Mouse (Mus musculus) E14TG2a.4 (cell line): Measurements from ENCODE around the gene C77080.

Experiments
- H3K27me3 ChIP-seq: 2 replicates; pipeline ENCODE4 v1.6.1; 2014; ENCODE audit warnings: low read length, control low read depth; ENCODE audit not compliant: insufficient read depth
- H3K36me3 ChIP-seq: 2 replicates; pipeline ENCODE4 v1.6.1; 2014; ENCODE audit warnings: low read length, control low read depth; ENCODE audit not compliant: insufficient read depth
- H3K4me1 ChIP-seq: replicated peaks from 2 replicates; pipeline ENCODE4 v1.6.1; 2014; ENCODE audit warnings: low read depth, low read length, control low read depth
- H3K4me3 ChIP-seq: replicated peaks from 2 replicates; pipeline ENCODE4 v1.5.1; 2014; ENCODE audit warnings: mild to moderate bottlenecking, low read length
- H3K9me3 ChIP-seq: 2 replicates; pipeline ENCODE4 v1.6.1; 2014; ENCODE audit warnings: low read length, control low read depth
- CTCF ChIP-seq: conservative IDR thresholded peaks from 2 replicates; pipeline ENCODE4 v1.5.1; 2014; ENCODE audit warnings: low read length
- NANOG ChIP-seq: IDR thresholded peaks from 2 replicates; pipeline ENCODE4 v1.6.1; 2014; ENCODE audit warnings: borderline replicate concordance, low read length, mixed read lengths
- POU5F1 ChIP-seq: IDR thresholded peaks from 2 replicates; pipeline ENCODE4 v1.6.1; 2014; ENCODE audit warnings: low read length, borderline replicate concordance

C77080 gene

GRCm38 (mm10) chr4:129206792-129207191 lies 54.4 kb downstream of the C77080 start:
- TF ChIP-seq NANOG (no peak), POU5F1 (no peak), CTCF (no peak)

DNA sequence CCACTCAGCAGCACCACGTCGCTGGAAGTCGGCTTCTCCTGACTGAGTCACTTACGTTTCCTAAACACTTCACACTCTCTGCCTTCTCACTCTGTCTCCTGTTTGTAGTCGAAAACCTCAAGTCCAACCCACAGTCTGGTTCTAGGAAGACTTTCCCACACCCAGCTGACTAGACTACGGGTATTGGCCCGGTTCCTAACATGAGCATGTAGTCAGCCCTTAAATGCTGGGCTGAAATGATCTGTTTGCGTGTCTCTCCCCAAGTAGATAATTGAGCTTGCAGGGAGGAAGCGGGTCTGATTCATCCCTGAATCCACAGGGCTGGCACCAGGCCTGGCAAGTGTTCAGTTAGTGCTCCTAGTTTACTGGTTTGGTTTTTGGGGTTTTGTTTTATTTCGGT lies 56.5 kb downstream of the C77080 start:
- no peaks in the 10 kb centered on the region for H3K9me3 ChIP-seq
- no peak overlapping the region for H3K4me3 ChIP-seq
- H3K4me1 ChIP-seq, result peaks cover 25% of the 10 kb centered on the region
- TF ChIP-seq CTCF (no peak), NANOG (no peak), POU5F1 (no peak)
- no peaks in the 10 kb centered on the region for H3K27me3 ChIP-seq
- peaks cover 93% of the 10 kb centered on the region for H3K36me3 ChIP-seq

More at GRCm38 (mm10) chr4:129206792-129207191, 54.4 kb downstream of the C77080 start:
- no peaks in the 10 kb centered on the region for H3K27me3 ChIP-seq
- no peaks in the 10 kb centered on the region for H3K9me3 ChIP-seq
- H3K4me3 ChIP-seq, result no peak overlapping the region
- peaks cover 20% of the 10 kb centered on the region for H3K4me1 ChIP-seq
- H3K36me3 ChIP-seq, result peaks cover 96% of the 10 kb centered on the region

GRCm38 (mm10) chr4:129197514-129197913 lies 63.7 kb downstream of the C77080 start:
- Histone ChIP-seq H3K27me3 (no peaks in the 10 kb centered on the region), H3K36me3 (peaks cover 86% of the 10 kb centered on the region), H3K4me3 (no peak overlapping the region), H3K4me1 (peaks cover 56% of the 10 kb centered on the region), H3K9me3 (no peaks in the 10 kb centered on the region)
- no peak for TF ChIP-seq POU5F1
- no peak for TF ChIP-seq CTCF
- no peak for TF ChIP-seq NANOG

DNA sequence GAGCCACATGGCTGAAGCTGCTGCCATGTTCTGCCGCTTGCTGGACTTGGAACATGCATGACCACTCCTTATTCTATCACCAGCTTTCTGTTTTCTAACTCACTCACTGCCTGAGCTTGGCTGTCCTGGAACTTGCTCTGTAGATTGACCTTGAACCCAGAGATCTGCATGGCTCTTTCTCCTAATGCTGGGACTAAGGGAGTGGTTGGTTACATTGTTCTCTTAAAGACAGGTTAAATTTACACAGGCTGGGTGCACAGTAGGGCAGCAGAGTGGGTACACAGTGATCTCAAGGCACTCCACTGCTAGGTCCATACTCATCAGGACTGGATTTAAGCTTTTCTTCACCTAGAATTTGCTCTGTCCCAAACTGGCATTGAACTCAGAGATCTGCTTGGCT lies 66.9 kb downstream of the C77080 start:
- no peak overlapping the region; the same call in 1 of the 2 replicates for H3K4me3 ChIP-seq
- TF ChIP-seq POU5F1, result no peak
- TF ChIP-seq NANOG, result peak; percentile 37; the same call in 1 of the 2 replicates
- H3K4me1 ChIP-seq, result peaks cover 66% of the 10 kb centered on the region
- no peaks in the 10 kb centered on the region for H3K9me3 ChIP-seq
- H3K36me3 ChIP-seq, result peaks cover 74% of the 10 kb centered on the region
- no peaks in the 10 kb centered on the region for H3K27me3 ChIP-seq

DNA sequence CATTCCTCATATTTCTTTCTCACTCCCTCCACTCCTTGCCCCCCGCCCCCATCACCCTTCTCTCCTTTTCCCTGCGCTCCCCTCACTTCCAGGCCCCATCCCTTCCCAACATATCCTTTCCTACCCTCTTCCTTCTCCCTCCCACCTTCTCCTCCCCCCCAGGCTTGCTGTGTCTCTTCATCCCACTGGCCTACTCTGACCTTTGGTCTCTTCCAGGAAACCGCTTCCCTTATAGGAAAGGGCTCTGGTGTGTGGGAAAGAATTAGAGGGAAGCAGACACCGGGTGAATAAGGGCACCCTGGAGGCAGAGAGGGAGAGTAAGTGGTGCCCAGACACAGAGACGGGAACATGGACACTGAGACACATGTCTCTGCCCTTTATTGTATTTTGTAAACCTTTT lies 69.5 kb downstream of the C77080 start:
- no peaks in the 10 kb centered on the region for H3K27me3 ChIP-seq
- peak overlapping the region; percentile 94 for H3K4me3 ChIP-seq
- H3K36me3 ChIP-seq, result peaks cover 55% of the 10 kb centered on the region
- H3K9me3 ChIP-seq, result no peaks in the 10 kb centered on the region
- peaks cover 71% of the 10 kb centered on the region for H3K4me1 ChIP-seq
- TF ChIP-seq CTCF (no peak), NANOG (no peak)

GRCm38 (mm10) chr4:129190538-129190937 lies 70.7 kb downstream of the C77080 start:
- no peaks in the 10 kb centered on the region for H3K9me3 ChIP-seq
- peaks cover 43% of the 10 kb centered on the region for H3K36me3 ChIP-seq
- peaks cover 60% of the 10 kb centered on the region for H3K4me1 ChIP-seq
- no peaks in the 10 kb centered on the region for H3K27me3 ChIP-seq
- peak overlapping the region; percentile 94 for H3K4me3 ChIP-seq
- TF ChIP-seq POU5F1 (no peak), CTCF (no peak), NANOG (no peak)

DNA sequence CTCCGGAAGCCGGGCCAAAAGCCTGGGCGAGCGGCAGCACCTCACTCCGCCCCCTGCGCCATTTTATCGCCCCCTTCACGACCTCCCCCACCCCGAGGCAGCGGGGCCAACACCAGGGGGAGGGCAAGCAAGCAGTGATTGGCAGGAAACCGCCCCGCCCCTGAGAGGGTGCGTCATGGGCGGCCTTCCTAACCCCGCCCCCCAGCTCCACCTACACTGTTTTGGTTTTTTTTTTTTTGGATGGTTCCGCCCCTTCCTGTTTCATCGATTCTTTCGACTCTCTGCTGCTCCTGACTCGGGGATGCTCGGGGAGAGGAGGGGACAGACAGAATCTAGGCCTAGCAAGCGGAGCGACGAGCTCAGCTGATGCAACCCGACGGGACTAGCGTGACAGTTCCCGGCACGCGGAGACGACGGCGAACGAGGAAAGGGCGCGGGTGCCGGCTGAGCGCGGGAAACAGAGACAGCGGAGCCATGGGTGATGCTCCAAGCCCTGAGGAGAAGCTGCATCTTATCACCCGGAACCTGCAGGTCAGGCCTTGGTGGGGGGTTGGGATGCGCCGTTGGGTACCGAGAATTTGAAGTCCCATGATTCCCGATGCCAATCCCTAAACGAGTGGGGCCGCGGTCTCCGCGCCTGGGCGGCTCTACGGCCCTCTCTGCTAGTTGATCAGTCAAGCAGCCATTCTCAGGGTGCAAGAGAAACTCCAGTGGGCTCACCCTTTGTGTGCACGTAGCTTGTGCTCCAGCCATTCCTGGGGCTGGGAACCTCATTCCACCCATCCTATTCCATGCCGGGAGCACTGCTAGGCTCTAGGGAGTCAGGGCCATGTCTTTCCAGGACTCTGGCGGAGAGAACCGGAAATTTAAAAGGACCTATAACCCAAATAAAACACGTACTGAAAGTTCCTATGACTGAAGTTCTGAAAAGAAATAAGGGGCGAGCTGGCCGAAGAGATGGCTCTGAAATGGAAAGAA lies 71.4 kb downstream of the C77080 start, which contains the start of the genes S100pbp and Yars:
TSS of gene S100pbp (minus strand) at position 186 of the 978 bp plus-strand sequence.
TSS of gene Yars (plus strand) at position 219 of the 978 bp plus-strand sequence.
- H3K4me1 ChIP-seq, result peaks cover 55% of the 10 kb centered on the region
- H3K36me3 ChIP-seq, result peaks cover 36% of the 10 kb centered on the region
- H3K9me3 ChIP-seq, result no peaks in the 10 kb centered on the region
- TF ChIP-seq CTCF (no peak), POU5F1 (no peak), NANOG (no peak)
- H3K27me3 ChIP-seq, result no peaks in the 10 kb centered on the region
- H3K4me3 ChIP-seq, result peak within 1 kb of the TSS; percentile 94

DNA sequence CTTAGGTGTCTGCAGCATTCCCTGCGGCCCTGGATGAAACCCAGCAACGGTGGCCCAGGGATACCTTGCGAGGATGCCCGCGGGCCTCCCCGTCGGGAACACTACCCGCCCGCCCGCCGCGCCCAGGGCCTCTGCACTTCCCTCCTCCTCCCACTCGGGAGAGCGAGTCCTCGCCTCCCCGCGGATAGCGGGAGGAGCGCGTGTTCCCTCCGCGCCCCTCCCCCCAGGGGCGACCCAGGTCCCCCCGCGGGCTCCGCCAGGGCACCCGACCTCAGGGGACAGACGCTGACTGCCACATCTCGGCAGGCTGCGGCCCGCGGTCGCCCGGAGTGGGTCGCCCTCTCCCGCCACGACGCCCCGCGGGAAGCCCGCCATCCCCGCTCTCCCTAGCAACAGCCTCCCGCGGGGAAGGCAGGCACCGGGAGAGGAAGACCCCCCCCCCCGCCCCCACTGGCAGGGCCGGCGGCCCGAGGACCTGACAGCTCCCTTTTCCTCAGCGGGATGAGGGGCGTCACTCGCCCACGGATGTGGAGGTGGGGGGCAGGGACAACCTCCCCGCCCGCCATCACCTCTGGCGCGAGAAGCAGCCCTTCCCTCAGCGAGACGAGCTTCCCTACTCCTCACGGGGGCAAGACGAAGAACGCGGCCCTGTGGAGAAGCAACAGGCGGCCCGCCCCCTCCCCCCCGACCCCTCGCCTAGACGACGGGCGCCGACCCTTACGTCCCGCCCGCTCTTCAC lies 72.2 kb downstream of the C77080 start:
- Histone ChIP-seq H3K27me3 (no peaks in the 10 kb centered on the region), H3K36me3 (peaks cover 28% of the 10 kb centered on the region), H3K4me3 (peak overlapping the region; percentile 94), H3K4me1 (peaks cover 53% of the 10 kb centered on the region), H3K9me3 (no peaks in the 10 kb centered on the region)
- TF ChIP-seq NANOG (no peak), POU5F1 (no peak), CTCF (no peak)
